Mouse (Mus musculus): Measurements from ENCODE around the gene Rcsd1. TPM values are rescaled to one million over a fixed set of nuclear protein-coding genes. Genes with fewer than 3 reads are reported as not detected.
"Not testable (repeated sequence)": the region's sequence is repeated elsewhere in the genome, so short reads cannot be mapped to it uniquely, and the experiment has no call there.

Rcsd1 gene
- total RNA-seq, 2 experiments from 2014 or later, result 11.1 to 19.4 TPM

- ATAC-seq (replicated peaks; ENCODE audit: low FRiP score, low TSS enrichment, poor library complexity, severe bottlenecking), result no peak
Measured at GRCm38 (mm10) chr1:165695392-165696014, 14.1 kb downstream of the Rcsd1 start.

- ATAC-seq (replicated peaks; ENCODE audit: low FRiP score, low TSS enrichment, poor library complexity, severe bottlenecking), result no peak
Measured at GRCm38 (mm10) chr1:165693856-165694255, 15.7 kb downstream of the Rcsd1 start.

DNA sequence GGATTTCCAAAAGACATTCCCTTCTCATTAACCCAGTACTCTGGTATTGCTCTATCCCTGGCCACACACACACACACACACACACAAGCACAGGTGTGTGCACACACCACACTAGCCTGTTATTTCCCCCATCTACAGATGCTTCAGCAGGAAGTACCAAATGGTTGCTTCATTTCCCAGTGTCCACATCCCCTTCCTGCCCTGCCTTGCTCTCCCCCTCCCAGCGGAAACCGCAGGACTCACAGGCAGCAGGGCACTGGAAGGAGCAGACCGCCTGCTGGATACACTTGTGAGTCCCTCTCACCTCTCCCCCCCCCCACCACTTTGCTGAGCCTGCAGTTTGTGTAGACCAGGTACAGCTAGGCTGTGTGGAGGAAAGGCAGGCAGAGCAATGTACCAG, 18.0 kb downstream of the Rcsd1 start:
- 0 out of 2 replicates have a peak, but pooled peaks have one; percentile 9 for ATAC-seq (replicated peaks; ENCODE audit: low FRiP score, low TSS enrichment, poor library complexity, severe bottlenecking)

GRCm38 (mm10) chr1:165689845-165690244, 19.7 kb downstream of the Rcsd1 start:
- no peak for ATAC-seq (replicated peaks; ENCODE audit: low FRiP score, low TSS enrichment, poor library complexity, severe bottlenecking)

GRCm38 (mm10) chr1:165687861-165688260, 21.7 kb downstream of the Rcsd1 start:
- no peak for ATAC-seq (replicated peaks; ENCODE audit: low FRiP score, low TSS enrichment, poor library complexity, severe bottlenecking)

- no peak; the same call in 1 of the 2 replicates for ATAC-seq (replicated peaks; ENCODE audit: low FRiP score, low TSS enrichment, poor library complexity, severe bottlenecking)
Measured at GRCm38 (mm10) chr1:165686963-165687362, 22.6 kb downstream of the Rcsd1 start.

GRCm38 (mm10) chr1:165686349-165686748, 23.2 kb downstream of the Rcsd1 start:
- ATAC-seq (replicated peaks; ENCODE audit: low FRiP score, low TSS enrichment, poor library complexity, severe bottlenecking), result no peak

DNA sequence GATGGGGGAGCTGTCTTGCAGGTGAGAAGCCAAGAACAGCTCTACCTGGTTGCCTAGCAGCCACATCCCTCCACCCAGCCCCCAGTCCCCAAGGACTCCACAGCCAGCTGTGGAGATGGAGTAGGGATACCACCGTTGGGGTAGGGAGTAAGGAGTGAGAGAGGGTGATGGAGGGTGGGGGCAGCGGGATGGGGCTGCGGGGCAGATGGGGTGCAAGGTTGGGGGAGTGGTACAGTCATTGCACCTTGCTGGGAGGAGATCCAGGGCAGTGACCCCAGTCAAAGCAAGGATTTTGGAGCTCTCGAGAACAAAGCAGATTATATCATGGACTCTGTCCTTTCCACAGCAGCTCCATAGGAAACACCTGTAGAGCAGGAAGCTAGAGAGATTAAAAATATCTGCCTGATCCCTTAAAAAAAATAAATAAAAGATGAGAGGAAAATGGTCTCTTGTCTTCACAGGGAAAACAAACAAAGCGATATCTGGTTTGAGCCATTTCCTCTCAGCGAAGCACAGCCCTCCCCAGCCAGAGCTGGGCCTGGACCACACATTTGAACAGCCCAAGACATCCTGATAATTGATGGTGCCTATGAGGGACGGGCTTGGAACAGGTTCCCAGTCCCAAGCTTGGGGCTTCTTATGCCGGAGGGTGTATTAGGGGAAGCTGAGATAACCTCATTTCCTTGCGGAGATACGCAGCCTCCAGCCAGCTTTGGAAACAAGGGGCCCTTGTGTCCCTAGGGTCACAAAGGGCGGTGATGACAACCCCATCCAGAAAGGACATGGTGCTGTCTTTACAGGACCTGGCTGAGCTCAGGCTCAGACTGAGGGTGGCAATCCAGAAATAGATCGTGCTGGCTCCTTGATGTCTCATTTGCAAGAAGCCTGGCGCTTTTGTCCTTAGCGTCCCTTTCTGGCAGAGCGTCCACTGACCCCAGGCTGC, 25.0 kb downstream of the Rcsd1 start:
- no peak for ATAC-seq (replicated peaks; ENCODE audit: low FRiP score, low TSS enrichment, poor library complexity, severe bottlenecking)

GRCm38 (mm10) chr1:165682056-165682853, 27.3 kb downstream of the Rcsd1 start:
- no peak for ATAC-seq (replicated peaks; ENCODE audit: low FRiP score, low TSS enrichment, poor library complexity, severe bottlenecking)

DNA sequence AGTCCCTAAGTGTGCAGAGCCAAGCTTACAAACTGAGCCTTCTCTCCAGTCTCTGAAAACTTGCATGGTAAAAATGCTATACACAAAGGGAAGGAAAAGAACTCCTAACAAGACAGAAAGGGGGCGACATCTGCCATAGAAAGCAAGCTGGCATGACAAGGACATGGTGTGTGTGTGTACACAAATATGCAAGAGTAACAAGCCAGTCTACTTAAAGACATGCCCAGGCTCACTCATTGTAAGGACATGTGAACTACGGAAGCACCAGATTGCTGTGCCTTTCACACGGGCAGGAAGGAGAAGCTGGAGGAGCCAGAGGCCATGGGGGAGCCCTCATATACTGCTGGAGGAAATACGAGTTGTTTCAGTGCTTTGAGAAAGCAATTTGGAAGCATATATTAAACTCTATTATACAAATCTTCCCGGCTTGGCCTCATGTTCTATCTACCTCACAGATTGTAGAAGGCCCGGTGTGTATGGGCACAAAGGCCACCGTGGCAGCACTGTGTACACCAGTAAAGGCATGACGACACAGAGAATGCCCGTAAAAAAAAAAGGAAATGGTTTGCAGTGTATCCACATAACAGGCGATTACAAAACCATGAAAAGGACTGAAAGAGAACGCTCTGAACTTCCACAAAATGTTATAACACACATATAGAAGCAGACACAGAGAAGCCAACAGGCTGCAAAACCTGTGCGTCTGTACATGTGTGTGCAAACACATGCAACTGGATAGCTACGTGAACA, 28.3 kb downstream of the Rcsd1 start:
- ATAC-seq (replicated peaks; ENCODE audit: low FRiP score, low TSS enrichment, poor library complexity, severe bottlenecking), result peak; percentile 51; the same call in 1 of the 2 replicates

GRCm38 (mm10) chr1:165680086-165680485, 29.5 kb downstream of the Rcsd1 start:
- ATAC-seq (replicated peaks; ENCODE audit: low FRiP score, low TSS enrichment, poor library complexity, severe bottlenecking), result not testable (repeated sequence)

DNA sequence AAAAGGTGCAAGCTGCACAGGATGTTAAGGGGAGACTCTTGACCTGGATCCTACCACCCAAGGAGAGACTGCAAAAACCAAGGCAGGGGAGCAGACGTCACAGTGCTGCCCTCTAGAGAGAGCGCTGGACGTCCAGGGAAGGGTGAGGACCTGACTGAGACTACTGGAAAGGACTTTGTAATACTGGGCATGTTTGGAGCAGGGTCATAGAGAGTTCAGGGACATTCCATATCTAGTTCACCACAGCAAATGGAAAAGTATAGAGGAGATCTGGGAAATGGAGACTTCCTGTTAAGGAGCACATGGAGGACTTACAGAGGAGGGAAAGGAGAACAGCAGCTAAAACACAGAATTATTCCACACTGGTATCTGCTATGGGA, 29.9 kb downstream of the Rcsd1 start:
- ATAC-seq (replicated peaks; ENCODE audit: low FRiP score, low TSS enrichment, poor library complexity, severe bottlenecking), result no peak

DNA sequence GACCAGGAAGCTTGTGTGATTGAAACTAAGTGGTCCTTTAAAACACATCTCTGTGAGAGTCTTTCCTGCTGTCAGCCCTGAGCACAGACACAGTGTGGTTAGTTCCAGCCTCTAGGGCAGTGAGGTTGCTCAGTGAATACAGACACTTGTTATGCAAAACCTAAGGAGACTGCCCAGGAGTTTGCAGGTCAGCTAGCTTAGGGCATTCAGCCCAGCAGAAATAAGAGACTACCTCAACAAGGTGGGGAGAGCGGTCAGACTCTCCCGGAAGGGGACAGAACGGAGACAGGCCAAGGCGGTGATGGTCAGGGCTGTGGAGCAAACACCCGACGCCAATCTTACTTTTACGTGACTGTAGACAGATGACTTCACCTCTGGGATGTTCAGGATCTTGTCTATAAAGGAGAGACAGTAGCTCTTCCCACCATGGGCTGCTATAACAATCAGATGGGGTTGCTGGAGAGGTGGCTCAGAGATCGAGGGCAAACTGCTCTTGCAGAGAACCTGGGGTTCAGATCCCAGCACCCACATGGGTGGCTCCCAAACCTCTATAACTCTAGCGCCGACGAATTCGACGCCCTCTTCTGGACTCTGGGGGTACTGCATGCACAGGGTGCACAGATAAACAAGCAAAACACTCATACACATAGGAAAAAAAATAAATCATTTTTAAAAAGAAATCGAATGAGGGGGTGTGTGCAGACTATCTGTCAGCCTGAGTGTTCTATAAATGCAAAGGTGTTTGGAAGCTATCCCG, 30.5 kb downstream of the Rcsd1 start:
- ATAC-seq (replicated peaks; ENCODE audit: low FRiP score, low TSS enrichment, poor library complexity, severe bottlenecking), result no peak

- no peak for ATAC-seq (replicated peaks; ENCODE audit: low FRiP score, low TSS enrichment, poor library complexity, severe bottlenecking)
Measured at GRCm38 (mm10) chr1:165677558-165677957, 32.0 kb downstream of the Rcsd1 start.

GRCm38 (mm10) chr1:165676993-165677392, 32.6 kb downstream of the Rcsd1 start:
- no peak for ATAC-seq (replicated peaks; ENCODE audit: low FRiP score, low TSS enrichment, poor library complexity, severe bottlenecking)

- ATAC-seq (replicated peaks; ENCODE audit: low FRiP score, low TSS enrichment, poor library complexity, severe bottlenecking), result no peak; the same call in 1 of the 2 replicates
Measured at GRCm38 (mm10) chr1:165675167-165675566, 34.4 kb downstream of the Rcsd1 start.

DNA sequence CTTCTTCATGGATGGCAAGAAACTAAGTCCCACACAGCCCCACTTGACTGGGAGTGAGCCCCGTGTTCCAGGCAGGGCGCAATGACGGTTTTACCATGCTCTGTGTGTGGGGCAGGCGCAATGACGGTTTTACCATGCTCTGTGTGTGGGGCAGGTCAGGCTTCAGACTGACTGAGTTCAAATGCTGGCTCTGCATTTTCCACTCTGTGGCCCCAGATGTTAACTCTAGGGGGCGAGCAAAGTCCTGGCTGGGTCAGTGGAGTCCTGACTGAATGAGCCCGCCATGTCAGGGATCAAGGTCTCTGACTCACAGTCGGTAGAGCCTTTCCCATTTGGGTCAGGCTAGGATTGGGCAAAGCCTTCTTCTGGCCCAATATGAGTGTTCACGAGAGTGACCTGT, 37.2 kb downstream of the Rcsd1 start:
- 0 out of 2 replicates have a peak, but pooled peaks have one; percentile 29 for ATAC-seq (replicated peaks; ENCODE audit: low FRiP score, low TSS enrichment, poor library complexity, severe bottlenecking)

- ATAC-seq (replicated peaks; ENCODE audit: low FRiP score, low TSS enrichment, poor library complexity, severe bottlenecking), result no peak
Measured at GRCm38 (mm10) chr1:165670056-165670455, 39.5 kb downstream of the Rcsd1 start.

All from megakaryocyte-erythroid progenitor cell, adult 5-6 weeks (primary cell).